Mouse (Mus musculus) neural tube, embryonic 11.5 days (tissue): ENCODE data around the gene Snx1. TPM values are rescaled to one million over a fixed set of nuclear protein-coding genes. Genes with fewer than 3 reads are reported as not detected.

Source experiments
- ATAC-seq: fragments of 200-750 bp; cut with Nextera tagmentation; 2 replicates; pipeline ENCODE4 v1.8.0; 2017; ENCODE audit warnings: moderate number of reproducible peaks, mild to moderate bottlenecking, moderate TSS enrichment, moderate library complexity; ENCODE audit not compliant: insufficient read depth, low FRiP score, low TSS enrichment
- DNase-seq: peaks from one replicate; pipeline ENCODE4 v3.0.0-alpha.2; 2015; ENCODE audit warnings: low spot score
- H3K27ac ChIP-seq: fragments of 300-500 bp; sonication (generic); 2 replicates; pipeline ENCODE4 v1.5.1; 2014; ENCODE audit warnings: low read depth, mild to moderate bottlenecking, low read length
- H3K27me3 ChIP-seq: fragments of 300-500 bp; sonication (generic); 2 replicates; pipeline ENCODE4 v1.6.1; 2014; ENCODE audit warnings: mild to moderate bottlenecking, low read length, mixed read lengths; ENCODE audit not compliant: control insufficient read depth, insufficient read depth
- H3K36me3 ChIP-seq: fragments of 300-500 bp; sonication (generic); 2 replicates; pipeline ENCODE4 v1.6.1; 2014; ENCODE audit warnings: mild to moderate bottlenecking, low read length, moderate library complexity, mixed read lengths; ENCODE audit not compliant: control insufficient read depth, insufficient read depth
- H3K4me1 ChIP-seq: fragments of 300-500 bp; sonication (generic); 2 replicates; pipeline ENCODE4 v1.6.1; 2014; ENCODE audit warnings: low read length, mixed read lengths; ENCODE audit not compliant: control insufficient read depth, insufficient read depth
- H3K4me2 ChIP-seq: fragments of 300-500 bp; sonication (generic); 2 replicates; pipeline ENCODE4 v1.6.1; 2014; ENCODE audit warnings: low read depth, mild to moderate bottlenecking, moderate library complexity
- H3K4me3 ChIP-seq: fragments of 300-500 bp; sonication (generic); 2 replicates; pipeline ENCODE4 v1.5.1; 2014; ENCODE audit warnings: low read depth, low read length
- H3K9ac ChIP-seq: fragments of 300-500 bp; sonication (generic); 2 replicates; pipeline ENCODE4 v1.6.1; 2014; ENCODE audit warnings: mild to moderate bottlenecking, low read length
- H3K9me3 ChIP-seq: fragments of 300-500 bp; sonication (generic); 2 replicates; pipeline ENCODE4 v1.6.1; 2016; ENCODE audit warnings: low read length; ENCODE audit not compliant: control insufficient read depth
- WGBS: fragments of 180-500 bp; shearing (Covaris S2); extraction: QIAGEN DNeasy Blood & Tissue Kit; methylation state at CpG from one replicate; pipeline ENCODE4 v1.1.7; 2014; 5-methylcytosine and 5-hydroxymethylcytosine counted together
- polyA plus RNA-seq: library from polyadenylated mRNA; unstranded; fragments of >200 nt; fragmentation: Nextera tagmentation; extraction: Ambion mirVana; gene quantifications from 2 replicates; pipeline ENCODE4 v1.2.1, GENCODE M21; 2014

The Snx1 gene
- polyA plus RNA-seq, 1 experiment from 2014 or later = 131 TPM

DNA sequence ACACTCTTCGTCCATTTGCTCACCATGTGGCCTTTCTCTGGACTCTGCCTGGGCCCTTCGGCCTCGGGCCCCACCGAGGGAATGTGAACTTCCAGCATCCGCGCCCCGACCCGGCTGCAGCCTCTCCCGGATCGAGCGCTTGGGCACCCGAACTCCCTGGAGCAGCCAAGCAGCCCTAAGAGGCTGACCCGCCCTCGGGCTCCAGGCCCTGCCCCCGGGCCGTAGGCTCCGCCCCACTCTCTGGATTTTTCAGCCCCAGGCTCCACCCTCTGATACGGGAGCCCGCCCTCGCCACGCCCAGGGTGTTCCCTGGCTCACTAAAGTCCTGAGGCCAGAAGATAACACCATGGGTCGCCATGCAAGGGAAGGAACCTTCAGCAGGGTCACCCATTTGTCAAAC, 56.8 kb downstream of the Snx1 start, which contains the start of gene Snx22:
Gene Snx22, minus strand, starts transcription at position 137 of the 400 bp plus-strand sequence.
- peak within 1 kb of the TSS; percentile 45 for H3K4me3 ChIP-seq
- 0% methylated on average over 22 of the region's 22 CpGs for WGBS
- no peak within 1 kb of the TSS for H3K27ac ChIP-seq
- no peaks in the 10 kb centered on the region for H3K4me1 ChIP-seq
- ATAC-seq (peak; percentile 53; the same call in 1 of the 2 replicates), DNase-seq (peak; percentile 83)
- H3K27me3 ChIP-seq = peaks cover 26% of the 10 kb centered on the region
- no peaks in the 10 kb centered on the region for H3K9me3 ChIP-seq
- peak within 1 kb of the TSS; percentile 47 for H3K9ac ChIP-seq
- peak within 1 kb of the TSS; percentile 85 for H3K4me2 ChIP-seq
- peaks cover 10% of the 10 kb centered on the region for H3K36me3 ChIP-seq

DNA sequence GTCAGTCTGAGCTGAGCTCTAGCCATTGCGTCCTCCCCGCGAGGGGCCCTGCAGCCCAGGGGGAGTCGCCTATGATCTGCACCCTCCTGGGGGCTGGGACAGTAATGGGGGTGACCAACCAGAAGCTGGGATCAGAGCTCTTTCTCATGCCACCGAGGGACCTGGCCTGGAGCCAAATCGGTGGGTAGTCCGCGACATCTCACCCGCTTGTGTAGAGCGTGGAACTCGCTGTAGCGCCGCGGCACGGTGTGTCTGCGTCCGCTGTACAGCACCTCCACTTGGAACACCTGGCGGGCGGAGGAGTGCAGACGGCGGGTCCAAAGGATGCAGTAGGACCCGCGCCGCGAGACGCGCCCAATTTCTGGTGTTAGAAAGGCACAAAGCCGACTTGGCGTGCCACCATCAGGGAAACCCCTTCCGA, 57.4 kb downstream of the Snx1 start:
- Histone ChIP-seq H3K4me2 (peak overlapping the region; percentile 85), H3K9ac (peak overlapping the region; percentile 47), H3K27ac (no peak overlapping the region), H3K4me3 (peak overlapping the region; percentile 45), H3K4me1 (no peaks in the 10 kb centered on the region), H3K9me3 (no peaks in the 10 kb centered on the region), H3K36me3 (peaks cover 15% of the 10 kb centered on the region), H3K27me3 (peaks cover 26% of the 10 kb centered on the region)
- WGBS = under 1% methylated on average over 30 of the region's 30 CpGs
- no peak for ATAC-seq
- DNase-seq = peak; percentile 43

DNA sequence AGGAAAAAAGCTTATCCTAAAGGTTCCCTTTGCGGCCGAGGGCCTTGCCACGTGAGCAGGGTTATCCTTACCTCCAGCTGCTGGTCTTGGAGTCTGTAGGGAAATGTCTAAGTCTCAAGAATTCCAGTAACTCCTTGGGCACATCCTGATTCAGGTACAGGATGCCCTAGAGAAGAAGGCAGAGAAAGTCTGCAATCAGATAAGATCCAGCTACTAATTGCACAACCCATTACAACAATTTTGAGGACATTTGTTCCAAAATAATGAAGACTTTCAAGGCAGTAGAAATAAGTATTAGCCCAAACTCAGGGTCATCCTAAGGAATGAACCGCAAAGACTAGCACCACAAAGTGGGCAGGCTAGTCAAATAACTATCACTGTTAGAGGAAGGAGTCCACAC, 58.3 kb downstream of the Snx1 start:
- 64% methylated on average over 4 of the region's 4 CpGs for WGBS
- DNase-seq (no peak), ATAC-seq (no peak)
- Histone ChIP-seq H3K4me2 (no peak overlapping the region), H3K27me3 (peaks cover 26% of the 10 kb centered on the region), H3K9ac (no peak overlapping the region), H3K9me3 (no peaks in the 10 kb centered on the region), H3K4me1 (no peaks in the 10 kb centered on the region), H3K4me3 (no peak overlapping the region), H3K36me3 (peaks cover 22% of the 10 kb centered on the region), H3K27ac (no peak overlapping the region)

DNA sequence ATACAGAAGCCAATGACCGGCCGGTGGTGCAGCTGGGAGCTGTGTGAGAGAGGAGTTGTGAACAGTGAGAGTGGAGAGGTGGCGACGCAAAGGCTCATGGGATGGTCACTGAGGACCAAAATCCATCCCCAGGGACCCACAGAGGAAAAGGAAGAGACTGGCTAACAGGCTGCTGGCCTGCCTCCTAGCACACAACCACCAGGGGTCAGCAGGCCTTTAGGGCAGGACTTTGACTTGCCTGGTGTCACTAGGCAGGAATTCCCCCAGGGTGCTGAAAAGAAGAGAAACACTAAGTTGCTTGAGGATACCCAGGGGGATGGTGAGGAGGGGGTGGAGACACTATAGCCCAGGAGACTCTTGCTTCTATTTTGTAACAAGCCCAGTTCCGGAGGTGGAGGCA, 58.8 kb downstream of the Snx1 start:
- H3K27ac ChIP-seq = no peak overlapping the region
- H3K4me2 ChIP-seq = no peak overlapping the region
- H3K4me3 ChIP-seq = no peak overlapping the region
- 31% methylated on average over 5 of the region's 5 CpGs for WGBS
- ATAC-seq = no peak
- no peak overlapping the region for H3K9ac ChIP-seq
- H3K27me3 ChIP-seq = peaks cover 26% of the 10 kb centered on the region
- peak; percentile 51 for DNase-seq
- no peaks in the 10 kb centered on the region for H3K4me1 ChIP-seq
- peaks cover 25% of the 10 kb centered on the region for H3K36me3 ChIP-seq
- no peaks in the 10 kb centered on the region for H3K9me3 ChIP-seq

DNA sequence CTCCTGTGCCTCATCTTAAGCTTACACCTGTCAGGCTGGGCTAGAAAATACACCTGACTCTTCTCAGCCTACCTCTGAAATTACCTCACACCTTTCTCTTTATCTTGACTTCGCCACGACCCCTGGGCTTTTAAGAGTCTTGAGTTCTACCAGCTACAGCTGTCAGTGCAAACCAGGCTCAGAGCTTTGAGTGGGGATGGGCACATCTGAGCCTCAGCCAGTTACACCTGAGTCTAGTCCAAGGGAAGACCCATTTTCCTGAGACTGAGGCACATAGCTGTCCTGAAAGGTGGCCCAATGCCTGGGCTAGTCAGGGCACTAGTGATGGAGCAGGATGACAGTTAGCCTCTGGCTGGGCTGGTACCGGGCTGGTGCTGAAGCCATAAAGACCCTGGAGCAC, 59.6 kb downstream of the Snx1 start:
- no peaks in the 10 kb centered on the region for H3K4me1 ChIP-seq
- H3K9ac ChIP-seq = no peak overlapping the region
- H3K36me3 ChIP-seq = peaks cover 27% of the 10 kb centered on the region
- no peak overlapping the region for H3K4me2 ChIP-seq
- H3K27me3 ChIP-seq = peaks cover 26% of the 10 kb centered on the region
- H3K9me3 ChIP-seq = no peaks in the 10 kb centered on the region
- 88% methylated on average over 3 of the region's 3 CpGs for WGBS
- H3K27ac ChIP-seq = no peak overlapping the region
- DNase-seq (no peak), ATAC-seq (no peak)
- no peak overlapping the region for H3K4me3 ChIP-seq

DNA sequence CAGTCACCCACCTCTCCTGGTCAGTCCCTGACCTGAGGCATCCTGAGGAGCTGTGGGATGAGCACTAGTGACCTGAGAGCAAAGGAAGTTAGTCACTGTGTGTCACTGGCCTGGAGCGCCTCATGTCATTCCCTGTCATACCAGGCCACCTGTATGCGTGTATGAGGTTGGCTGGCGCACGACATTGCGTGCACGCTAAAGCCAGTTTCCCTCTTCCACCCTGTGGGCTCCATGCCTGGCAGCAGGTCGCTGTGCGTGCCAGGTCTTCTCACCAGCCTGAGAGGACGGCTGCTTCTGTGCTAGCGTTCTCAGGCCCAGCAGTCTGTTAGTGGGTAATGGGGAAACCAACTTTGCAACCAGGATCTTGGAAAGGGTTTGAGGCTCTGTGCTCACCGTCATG, 62.1 kb downstream of the Snx1 start:
- DNase-seq (no peak), ATAC-seq (no peak)
- Histone ChIP-seq H3K4me2 (no peak overlapping the region), H3K4me1 (peaks cover 9% of the 10 kb centered on the region; the same call in 1 of the 2 replicates), H3K27ac (no peak overlapping the region), H3K9ac (no peak overlapping the region), H3K36me3 (peaks cover 27% of the 10 kb centered on the region), H3K27me3 (peaks cover 20% of the 10 kb centered on the region), H3K4me3 (no peak overlapping the region), H3K9me3 (no peaks in the 10 kb centered on the region)
- 95% methylated on average over 11 of the region's 11 CpGs for WGBS

DNA sequence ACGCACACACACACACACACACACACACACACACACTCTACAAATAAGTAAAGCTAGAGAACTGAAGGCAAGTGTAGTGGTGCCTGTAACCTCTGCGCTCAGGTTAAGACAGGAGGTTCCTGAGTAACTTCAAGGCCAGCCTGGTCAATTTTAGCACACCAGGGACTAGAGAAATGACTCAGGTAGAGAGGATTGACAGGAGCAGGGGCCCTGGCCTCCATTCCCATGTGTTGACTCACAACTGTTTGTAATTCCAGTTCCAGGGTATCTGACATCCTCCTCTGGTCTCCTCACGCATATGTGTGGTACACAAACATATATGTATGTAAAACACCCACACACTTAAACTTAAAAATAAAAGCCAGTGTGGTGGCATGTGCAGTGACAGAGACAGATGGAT, 62.9 kb downstream of the Snx1 start:
- Histone ChIP-seq H3K4me3 (no peak overlapping the region), H3K4me2 (no peak overlapping the region), H3K4me1 (peaks cover 10% of the 10 kb centered on the region; the same call in 1 of the 2 replicates), H3K27ac (no peak overlapping the region), H3K36me3 (peaks cover 27% of the 10 kb centered on the region), H3K9ac (no peak overlapping the region), H3K27me3 (peaks cover 12% of the 10 kb centered on the region), H3K9me3 (no peaks in the 10 kb centered on the region)
- WGBS = 94% methylated on average over 3 of the region's 3 CpGs
- DNase-seq = no peak
- ATAC-seq = no peak

DNA sequence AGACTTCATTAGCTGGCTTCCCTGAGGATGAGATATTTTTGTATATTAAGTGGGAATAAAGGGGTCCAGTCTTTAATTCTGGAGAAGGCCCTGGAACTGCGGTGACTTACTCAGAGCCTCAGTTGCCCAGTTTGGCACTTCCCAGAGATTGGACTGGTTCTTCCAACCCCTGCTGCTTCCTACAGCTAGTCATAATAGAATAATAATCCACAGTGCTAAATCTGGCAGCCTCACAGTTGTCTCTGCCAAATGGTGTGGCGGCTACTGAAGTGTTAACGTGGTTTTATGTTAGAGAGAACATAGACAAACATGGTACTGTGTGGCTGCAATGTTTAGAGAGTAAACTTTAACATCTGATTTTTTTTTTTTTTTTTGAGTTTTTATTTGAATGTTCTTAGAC, 64.7 kb downstream of the Snx1 start:
- 0 out of 2 replicates have a peak overlapping the region, but pooled peaks have one; percentile 30 for H3K27ac ChIP-seq

DNA sequence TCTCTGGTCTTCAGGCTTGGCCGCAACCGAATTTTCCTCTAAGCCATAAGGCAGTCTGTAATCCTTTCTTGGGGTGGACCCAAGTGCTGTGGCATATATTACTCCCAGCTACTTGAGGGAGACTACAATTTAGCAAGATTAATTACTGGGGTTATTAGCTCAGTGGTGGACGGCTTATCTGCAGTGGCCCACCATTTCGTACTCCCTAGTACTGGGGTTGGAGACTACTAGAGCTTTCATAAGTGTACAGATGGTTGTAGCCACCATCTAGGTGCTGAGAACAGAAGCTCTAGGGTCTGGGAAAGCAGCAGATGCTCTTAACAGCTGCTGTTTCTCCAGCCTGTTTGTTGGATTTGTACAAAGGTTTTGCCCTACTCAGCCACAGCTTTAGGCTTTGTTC, 65.4 kb downstream of the Snx1 start:
- peaks cover 23% of the 10 kb centered on the region for H3K36me3 ChIP-seq
- H3K4me3 ChIP-seq = peak overlapping the region; percentile 74
- DNase-seq (no peak), ATAC-seq (no peak)
- peak overlapping the region; percentile 84 for H3K9ac ChIP-seq
- no peaks in the 10 kb centered on the region for H3K9me3 ChIP-seq
- 32% methylated on average over 4 of the region's 4 CpGs for WGBS
- peak overlapping the region; percentile 30; the same call in 1 of the 2 replicates for H3K27ac ChIP-seq
- H3K27me3 ChIP-seq = no peaks in the 10 kb centered on the region
- H3K4me2 ChIP-seq = peak overlapping the region; percentile 72
- H3K4me1 ChIP-seq = peaks cover 10% of the 10 kb centered on the region; the same call in 1 of the 2 replicates

More for the DNA sequence above, 64.7 kb downstream of the Snx1 start:
- Histone ChIP-seq H3K4me3 (peak overlapping the region; percentile 74), H3K27me3 (no peaks in the 10 kb centered on the region), H3K4me2 (peak overlapping the region; percentile 72), H3K36me3 (peaks cover 27% of the 10 kb centered on the region), H3K9ac (0 out of 2 replicates have a peak overlapping the region, but pooled peaks have one; percentile 12), H3K9me3 (no peaks in the 10 kb centered on the region), H3K4me1 (peaks cover 10% of the 10 kb centered on the region; the same call in 1 of the 2 replicates)
- DNase-seq (no peak), ATAC-seq (no peak)
- WGBS = 76% methylated on average over 3 of the region's 3 CpGs
